13 mouse cellular contexts compared by ENCODE assay signal in the genomic region with DNA sequence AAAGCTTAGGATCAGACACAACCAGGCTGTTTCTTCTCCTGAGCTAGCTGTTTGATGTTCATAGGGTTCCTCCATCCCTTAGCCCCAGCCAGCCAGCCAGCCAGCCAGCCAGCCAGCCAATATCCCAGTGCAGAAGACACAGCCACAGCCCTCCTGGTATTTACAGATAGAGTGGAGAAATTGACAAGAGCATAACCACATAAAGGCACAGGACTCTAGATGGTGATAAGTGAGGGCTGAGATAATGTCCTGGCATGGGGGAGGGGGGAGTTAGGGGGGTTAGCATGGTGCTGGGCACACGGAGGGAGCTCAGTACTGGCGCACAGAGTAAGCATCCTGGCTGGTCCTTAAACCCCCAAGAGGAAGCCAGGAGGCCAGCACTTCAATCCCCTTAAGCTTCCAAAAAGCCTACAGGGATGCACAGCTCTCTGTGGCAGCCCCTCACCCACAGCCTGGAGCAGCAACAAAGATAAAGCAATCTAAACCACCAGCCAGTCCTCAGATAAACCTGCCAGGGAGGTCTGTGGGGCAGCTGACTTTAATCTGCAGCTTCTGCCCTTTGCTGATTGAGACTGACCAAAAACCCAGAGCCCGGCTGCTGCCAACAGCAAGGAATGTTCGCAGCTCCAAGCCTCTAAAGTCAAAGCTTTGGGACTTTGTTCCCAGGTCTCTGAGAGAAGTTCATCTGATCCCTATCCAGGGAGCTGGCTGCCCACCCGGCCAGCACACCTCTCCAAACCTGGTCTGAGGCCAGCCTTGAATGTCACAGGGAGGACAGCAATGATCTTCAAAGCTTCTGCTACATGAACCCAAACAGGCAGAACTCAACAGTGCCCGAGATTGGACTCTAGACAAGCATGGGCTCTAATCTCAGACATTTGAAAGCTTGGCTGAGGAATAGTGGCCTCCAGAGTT.
DNase-seq lines count a peak whose midpoint lies in the region; ATAC-seq lines count a peak whose summit lies in the region.
"Had no signal": no experiment of that assay in that cellular context is flagged by ENCODE, and none has a peak within 500 bp of the region (broad histone marks: within the 10 kb centered on the region; RNA-seq: fewer than 3 reads in every experiment).

No protein-coding gene starts in this region.

- DNase-seq in heart, embryonic 10.5 days (ENCODE audit: low spot score): no peak
- DNase-seq in frontal cortex, adult 2 months (ENCODE audit: extremely low spot score in 1 of 2, low spot score in 1 of 2): no peak
- DNase-seq in B cell, adult 2 months: no peak
- DNase-seq in lung, adult 18-20 months: no peak
- DNase-seq: cerebellum, adult 11 months; layer of hippocampus, postnatal 36 days; right cerebral cortex, postnatal 4 days had no signal

- H3K27ac ChIP-seq in heart, embryonic 10.5 days: peak overlapping the region; percentile 62
- H3K27ac ChIP-seq in heart, embryonic 11.5 days (ENCODE audit: low read depth, low read length): no peak overlapping the region
- H3K27ac ChIP-seq in kidney, embryonic 15.5 days: 0 out of 2 replicates have a peak overlapping the region, but pooled peaks have one; percentile 27
- H3K27ac ChIP-seq: embryonic facial prominence, embryonic 12.5 days had no signal

- H3K4me2 ChIP-seq in heart, embryonic 11.5 days: no peak overlapping the region
- no peak overlapping the region for H3K4me2 ChIP-seq in kidney, embryonic 15.5 days
- H3K4me2 ChIP-seq: embryonic facial prominence, embryonic 12.5 days had no signal

- H3K9me3 ChIP-seq in heart, embryonic 10.5 days: no peaks in the 10 kb centered on the region
- H3K9me3 ChIP-seq in heart, embryonic 11.5 days (replicated peaks; ENCODE audit: control insufficient read depth, low read length): no peaks in the 10 kb centered on the region
- H3K9me3 ChIP-seq in kidney, embryonic 15.5 days (replicated peaks): no peaks in the 10 kb centered on the region
- H3K9me3 ChIP-seq: embryonic facial prominence, embryonic 12.5 days had no signal

- 0 out of 2 replicates have a peak, but pooled peaks cover 2% of the 10 kb centered on the region for H3K27me3 ChIP-seq in heart, embryonic 10.5 days (ENCODE audit: insufficient read depth, poor library complexity, severe bottlenecking)
- no peaks in the 10 kb centered on the region for H3K27me3 ChIP-seq in heart, embryonic 11.5 days (ENCODE audit: control insufficient read depth, insufficient read depth, low read length)
- H3K27me3 ChIP-seq in kidney, embryonic 15.5 days: no peaks in the 10 kb centered on the region
- H3K27me3 ChIP-seq: embryonic facial prominence, embryonic 12.5 days had no signal

- whole genome bisulfite sequencing in heart, embryonic 10.5 days: 11% methylated on average over 6 of the region's 6 CpGs
- 9% methylated on average over 6 of the region's 6 CpGs for WGBS in heart, embryonic 11.5 days (ENCODE audit: insufficient replicate concordance)
- WGBS in kidney, embryonic 15.5 days: 64% methylated on average over 6 of the region's 6 CpGs

- H3K4me1 ChIP-seq in heart, embryonic 10.5 days: peaks cover 33% of the 10 kb centered on the region
- peaks cover 10% of the 10 kb centered on the region for H3K4me1 ChIP-seq in heart, embryonic 11.5 days (ENCODE audit: control insufficient read depth, insufficient read depth, low read length)
- H3K4me1 ChIP-seq in kidney, embryonic 15.5 days: 0 out of 2 replicates have a peak, but pooled peaks cover 8% of the 10 kb centered on the region

- H3K9ac ChIP-seq in heart, embryonic 11.5 days (ENCODE audit: low read depth, low read length): no peak overlapping the region
- no peak overlapping the region for H3K9ac ChIP-seq in kidney, embryonic 15.5 days
- H3K9ac ChIP-seq: embryonic facial prominence, embryonic 12.5 days had no signal

- ATAC-seq in heart, embryonic 11.5 days (replicated peaks; ENCODE audit: insufficient number of reproducible peaks, low FRiP score, low TSS enrichment): no peak; the same call in 1 of the 2 replicates
- peak; percentile 78 for ATAC-seq in common myeloid progenitor, adult 5-6 weeks (replicated peaks; ENCODE audit: low read depth, poor library complexity, severe bottlenecking)
- ATAC-seq in kidney, embryonic 15.5 days (replicated peaks; ENCODE audit: low FRiP score): no peak
- peak; percentile 96 for ATAC-seq in megakaryocyte-erythroid progenitor cell, adult 5-6 weeks (replicated peaks; ENCODE audit: low FRiP score, low TSS enrichment, poor library complexity, severe bottlenecking)
- ATAC-seq: hindbrain, embryonic 16.5 days had no signal

- no peaks in the 10 kb centered on the region for H3K36me3 ChIP-seq in heart, embryonic 10.5 days
- H3K36me3 ChIP-seq in heart, embryonic 11.5 days (ENCODE audit: control insufficient read depth, insufficient read depth, low read length): no peaks in the 10 kb centered on the region
- H3K36me3 ChIP-seq in kidney, embryonic 15.5 days: no peaks in the 10 kb centered on the region
- H3K36me3 ChIP-seq: embryonic facial prominence, embryonic 12.5 days had no signal

- no peak overlapping the region for H3K4me3 ChIP-seq in heart, embryonic 10.5 days
- no peak overlapping the region for H3K4me3 ChIP-seq in heart, embryonic 11.5 days (ENCODE audit: low read depth, low read length)
- H3K4me3 ChIP-seq in kidney, embryonic 15.5 days (replicated peaks): no peak overlapping the region
- H3K4me3 ChIP-seq: embryonic facial prominence, embryonic 12.5 days had no signal

Comparison
In these comparisons a context has a peak if more than half of its experiments do, and no peak if none do; other contexts are left out.
1. ATAC-seq: peak in common myeloid progenitor, adult 5-6 weeks (single experiment) and megakaryocyte-erythroid progenitor cell, adult 5-6 weeks (single experiment); none in heart, embryonic 11.5 days (single experiment) and kidney, embryonic 15.5 days (single experiment).